Mouse (Mus musculus): Measurements from ENCODE around the gene Lrrc61.

DNA sequence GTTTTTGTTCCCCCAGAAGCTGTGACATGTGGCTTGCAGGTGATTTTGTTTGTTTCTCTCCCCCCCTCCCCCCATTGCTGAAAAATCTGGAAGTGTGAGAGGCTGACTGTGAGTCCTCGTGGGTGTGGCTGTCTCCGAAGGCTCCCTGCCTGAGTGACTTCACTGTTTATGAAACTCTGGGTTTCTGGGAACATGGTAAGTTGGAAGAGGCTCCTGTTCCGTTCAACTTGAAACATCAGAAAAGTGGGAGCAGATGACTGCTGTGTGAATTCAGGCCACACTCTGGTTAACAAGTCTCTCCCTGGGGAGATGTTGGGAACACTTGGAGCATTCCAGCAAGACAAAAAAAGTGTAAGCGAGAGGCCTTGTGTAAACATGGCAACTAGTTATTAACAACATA, 7.7 kb upstream of the Lrrc61 start:
- no peak for TF ChIP-seq CTCF (IDR thresholded peaks at IDR 0.05; ENCODE audit: extremely low read depth, insufficient read depth, low read length)
- no peak for TF ChIP-seq POLR2A (IDR thresholded peaks at IDR 0.05; ENCODE audit: extremely low read depth, insufficient read depth, low read length)

Data from cortical plate, adult 2 months (tissue).